Mouse (Mus musculus): ENCODE measurements at regions not wholly inside any gene's neighbourhood (a gene's known extent, or its start where the extent isn't known, plus 50 kb on each side); places are given as distances from the start of the nearest gene placed in this dataset.

- DNase-seq (ENCODE audit: low spot score in 2 of 2), result peak in 1 of 2 experiments; percentile 1
Measured at GRCm38 (mm10) chr15:45612954-45613353, 5478.8 kb downstream of the 9330182O14Rik start.

GRCm38 (mm10) chr15:45646256-45646655, 5512.1 kb downstream of the 9330182O14Rik start:
- no peak for DNase-seq (ENCODE audit: low spot score in 2 of 2)

- no peak for DNase-seq (ENCODE audit: low spot score in 2 of 2)
Measured at GRCm38 (mm10) chr15:45663601-45664000, 5529.4 kb downstream of the 9330182O14Rik start.

GRCm38 (mm10) chr15:45689446-45689845, 5555.3 kb downstream of the 9330182O14Rik start:
- DNase-seq (ENCODE audit: low spot score in 2 of 2), result no peak

GRCm38 (mm10) chr15:45690026-45690425, 5555.9 kb downstream of the 9330182O14Rik start:
- DNase-seq (ENCODE audit: low spot score in 2 of 2), result no peak

- no peak for DNase-seq (ENCODE audit: low spot score in 2 of 2)
Measured at GRCm38 (mm10) chr15:45711109-45711508, 5576.9 kb downstream of the 9330182O14Rik start.

GRCm38 (mm10) chr15:45730370-45731153, 5596.4 kb downstream of the 9330182O14Rik start:
- DNase-seq (ENCODE audit: low spot score in 2 of 2), result no peak

- no peak for DNase-seq (ENCODE audit: low spot score in 2 of 2)
Measured at GRCm38 (mm10) chr15:45763225-45763624, 5629.1 kb downstream of the 9330182O14Rik start.

All from right cerebral cortex, postnatal 36 days (tissue).